Mouse (Mus musculus) limb, embryonic 10.5 days (tissue): Measurements from ENCODE around the gene Upk2. TPM values are rescaled to one million over a fixed set of nuclear protein-coding genes. Genes with fewer than 3 reads are reported as not detected.
"Not testable (repeated sequence)": the region's sequence is repeated elsewhere in the genome, so short reads cannot be mapped to it uniquely, and the experiment has no call there.

Experiments
- DNase-seq: peaks from one replicate; pipeline ENCODE4 v3.0.0-alpha.2; 2017; ENCODE audit warnings: low spot score
- H3K27ac ChIP-seq: fragments of 300-500 bp; sonication (generic); 2 replicates; pipeline ENCODE4 v1.5.1; 2016; ENCODE audit warnings: mild to moderate bottlenecking
- H3K27me3 ChIP-seq: fragments of 300-500 bp; sonication (generic); 2 replicates; pipeline ENCODE4 v1.6.1; 2016; ENCODE audit warnings: low read depth, mild to moderate bottlenecking; ENCODE audit not compliant: poor library complexity, severe bottlenecking
- H3K36me3 ChIP-seq: fragments of 300-500 bp; sonication (generic); 2 replicates; pipeline ENCODE4 v1.6.1; 2016; ENCODE audit warnings: mild to moderate bottlenecking, moderate library complexity
- H3K4me1 ChIP-seq: fragments of 300-500 bp; sonication (generic); 2 replicates; pipeline ENCODE4 v1.6.1; 2016
- H3K4me3 ChIP-seq: fragments of 300-500 bp; sonication (generic); 2 replicates; pipeline ENCODE4 v1.5.1; 2016; ENCODE audit warnings: mild to moderate bottlenecking, moderate library complexity
- H3K9me3 ChIP-seq: fragments of 300-500 bp; sonication (generic); replicated peaks from 2 replicates; pipeline ENCODE4 v1.6.1; 2016; ENCODE audit warnings: mild to moderate bottlenecking
- WGBS: fragments of 180-500 bp; shearing (Covaris S2); methylation state at CpG from one replicate; pipeline ENCODE4 v1.1.7; 2016; 5-methylcytosine and 5-hydroxymethylcytosine counted together
- polyA plus RNA-seq: library from polyadenylated mRNA; unstranded; fragments of >200 nt; fragmentation: Nextera tagmentation; extraction: Ambion mirVana; gene quantifications from 2 replicates; pipeline ENCODE4 v1.2.1, GENCODE M21; 2016

Upk2 gene
- polyA plus RNA-seq, 1 experiment from 2014 or later, result not detected

DNA sequence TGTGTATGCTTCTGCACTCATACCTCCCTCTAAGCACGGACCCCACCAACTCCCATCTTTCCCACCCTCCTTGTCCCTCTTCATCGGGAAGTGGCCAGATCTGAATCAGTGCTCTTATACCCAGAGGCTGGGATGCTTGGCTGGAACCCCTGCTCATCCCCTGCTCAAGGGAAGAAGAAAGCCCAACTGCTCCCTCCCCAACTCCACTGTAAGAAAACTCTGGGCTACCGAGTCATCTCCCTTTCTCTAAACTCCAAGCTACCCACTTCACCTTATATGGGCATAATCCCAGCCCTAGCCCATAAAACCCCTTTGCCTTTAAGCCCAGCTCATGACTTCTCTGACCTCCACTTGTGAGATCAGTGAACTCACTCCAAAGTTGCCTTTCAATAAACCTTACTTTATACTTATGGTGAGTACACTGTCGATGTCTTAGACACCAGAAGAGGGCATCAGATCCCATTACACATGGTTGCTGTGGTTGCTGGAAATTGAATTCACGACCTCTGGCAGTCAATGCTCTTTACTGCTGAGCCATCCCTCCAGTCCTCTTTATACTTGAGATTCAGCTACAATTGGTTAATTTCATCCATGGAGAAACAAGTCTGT, 22.1 kb downstream of the Upk2 start:
- no peaks in the 10 kb centered on the region for H3K27me3 ChIP-seq
- H3K4me1 ChIP-seq, result peaks cover 8% of the 10 kb centered on the region
- no peak for DNase-seq
- no peak overlapping the region for H3K4me3 ChIP-seq
- WGBS, result 57% methylated on average over 5 of the region's 5 CpGs
- no peaks in the 10 kb centered on the region for H3K36me3 ChIP-seq
- no peak overlapping the region for H3K27ac ChIP-seq
- H3K9me3 ChIP-seq, result no peaks in the 10 kb centered on the region

DNA sequence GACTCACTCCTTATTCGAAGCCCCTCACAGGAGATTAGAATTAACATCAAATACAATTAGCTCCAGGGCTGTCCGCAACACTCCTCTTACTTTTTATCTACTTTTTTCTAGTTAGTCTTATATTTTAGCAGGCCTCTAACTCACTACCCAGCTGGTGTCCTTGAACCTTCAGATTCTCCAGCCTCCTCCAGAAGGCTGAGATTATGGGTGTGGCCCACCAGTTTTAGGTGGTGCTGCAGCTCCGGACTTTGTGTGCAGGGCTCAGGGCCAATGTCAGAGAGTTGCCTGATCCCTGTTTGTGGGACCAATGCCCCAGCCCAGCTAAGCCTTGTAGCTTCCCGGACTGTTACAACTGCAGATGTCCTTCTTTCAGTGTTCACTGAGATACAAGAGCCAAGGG, 31.2 kb downstream of the Upk2 start:
- no peak for DNase-seq
- 91% methylated on average over 4 of the region's 4 CpGs for WGBS
- H3K4me3 ChIP-seq, result no peak overlapping the region

DNA sequence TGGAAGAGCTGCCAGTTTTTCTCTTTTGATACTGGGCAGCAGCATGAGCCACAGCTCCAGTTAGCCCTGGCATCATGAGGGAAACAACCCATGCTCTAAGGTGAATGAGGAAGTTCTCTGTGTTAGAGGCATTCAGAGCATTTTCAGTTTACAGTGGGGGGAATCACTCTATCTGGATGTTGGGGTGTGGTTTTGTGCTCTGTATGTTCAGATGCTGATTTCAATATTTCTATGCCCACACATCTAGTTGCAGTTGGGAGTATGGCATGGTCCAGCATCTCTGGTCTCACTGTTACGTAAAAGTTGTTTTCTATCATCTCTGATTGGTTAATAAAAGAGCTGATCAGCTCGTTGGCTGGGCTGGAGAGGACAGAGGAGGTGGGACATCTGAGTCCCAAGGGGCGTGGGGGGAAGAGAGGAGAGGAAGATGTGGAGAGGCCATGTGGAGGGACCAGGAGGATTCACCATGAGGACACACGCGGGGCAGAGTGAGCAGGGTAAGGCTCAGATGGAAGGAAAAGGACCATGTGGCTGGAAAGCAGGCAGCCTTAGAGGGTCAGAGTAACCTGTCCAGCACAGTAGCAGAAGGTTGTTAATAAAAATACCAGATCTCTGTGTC, 34.4 kb downstream of the Upk2 start:
- H3K4me3 ChIP-seq, result no peak overlapping the region
- H3K27ac ChIP-seq, result no peak overlapping the region
- peaks cover 12% of the 10 kb centered on the region for H3K36me3 ChIP-seq
- H3K4me1 ChIP-seq, result peaks cover 7% of the 10 kb centered on the region
- H3K9me3 ChIP-seq, result no peaks in the 10 kb centered on the region
- no peaks in the 10 kb centered on the region for H3K27me3 ChIP-seq
- no peak for DNase-seq
- WGBS, result 83% methylated on average over 5 of the region's 5 CpGs

More for the DNA sequence above, 31.2 kb downstream of the Upk2 start:
- H3K27me3 ChIP-seq, result no peaks in the 10 kb centered on the region
- H3K4me1 ChIP-seq, result no peaks in the 10 kb centered on the region
- no peak overlapping the region for H3K27ac ChIP-seq
- H3K9me3 ChIP-seq, result no peaks in the 10 kb centered on the region
- no peaks in the 10 kb centered on the region for H3K36me3 ChIP-seq

DNA sequence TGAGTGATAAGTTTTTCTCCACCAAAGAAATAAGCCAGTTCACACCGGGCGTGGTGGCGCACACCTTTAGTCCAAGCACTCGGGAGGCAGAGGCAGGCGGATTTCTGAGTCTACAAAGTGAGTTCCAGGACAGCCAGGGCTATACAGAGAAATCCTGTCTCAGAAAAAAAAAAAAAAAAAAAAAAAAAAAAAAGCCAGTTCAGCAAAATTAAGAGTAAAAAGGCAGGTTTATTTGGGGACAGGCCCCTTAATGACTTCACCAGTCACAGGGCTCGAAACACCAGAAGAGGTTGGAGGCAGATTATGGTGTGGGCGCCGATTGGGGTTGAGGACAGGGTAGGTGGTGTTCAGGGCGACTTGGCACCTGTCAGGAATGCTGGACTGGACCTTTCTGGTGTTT, 35.0 kb downstream of the Upk2 start:
- not testable (repeated sequence) for H3K4me1 ChIP-seq, H3K9me3 ChIP-seq, H3K27ac ChIP-seq, DNase-seq, H3K4me3 ChIP-seq, H3K27me3 ChIP-seq
- peaks cover 16% of the 10 kb centered on the region for H3K36me3 ChIP-seq
- WGBS, result 93% methylated on average over 9 of the region's 9 CpGs

GRCm38 (mm10) chr9:44418519-44419385, 36.0 kb downstream of the Upk2 start, which contains the start of gene Ccdc84:
TSS of gene Ccdc84 (minus strand) at chr9:44418569.
- peaks cover 7% of the 10 kb centered on the region for H3K4me1 ChIP-seq
- 84% methylated on average over 14 of the region's 14 CpGs for WGBS
- no peaks in the 10 kb centered on the region for H3K9me3 ChIP-seq
- H3K36me3 ChIP-seq, result peaks cover 26% of the 10 kb centered on the region
- no peak for DNase-seq
- H3K4me3 ChIP-seq, result peak within 1 kb of the TSS; percentile 77
- no peaks in the 10 kb centered on the region for H3K27me3 ChIP-seq
- H3K27ac ChIP-seq, result peak within 1 kb of the TSS; percentile 89

DNA sequence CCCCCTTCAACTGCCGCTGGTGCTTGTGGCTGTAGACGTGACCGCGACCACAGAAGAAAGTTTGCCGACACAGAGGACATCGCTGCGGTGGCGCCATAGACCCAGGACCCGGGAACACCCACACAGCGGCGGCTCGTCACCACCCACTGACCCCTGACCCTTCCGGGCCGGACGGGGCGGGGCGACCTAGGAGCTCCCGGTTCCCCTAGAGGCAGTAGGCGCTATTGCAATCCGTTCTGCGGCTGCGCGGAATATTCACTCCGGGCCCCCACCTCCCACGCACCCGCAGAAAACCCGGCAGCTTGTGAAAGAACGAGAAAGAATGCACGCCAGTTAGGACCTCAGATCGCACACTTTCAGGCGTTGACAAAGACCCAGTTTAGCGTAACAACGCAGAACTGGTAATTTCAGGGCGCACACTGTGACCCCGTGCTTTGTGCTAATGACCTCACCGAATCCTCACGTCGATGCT, 36.8 kb downstream of the Upk2 start:
- Histone ChIP-seq H3K27ac (peak overlapping the region; percentile 89), H3K36me3 (peaks cover 34% of the 10 kb centered on the region), H3K9me3 (no peaks in the 10 kb centered on the region), H3K4me3 (peak overlapping the region; percentile 77), H3K4me1 (peaks cover 7% of the 10 kb centered on the region), H3K27me3 (no peaks in the 10 kb centered on the region)
- DNase-seq, result peak; percentile 97
- WGBS, result under 1% methylated on average over 38 of the region's 38 CpGs

- Histone ChIP-seq H3K27ac (peak overlapping the region; percentile 89), H3K4me3 (peak overlapping the region; percentile 77), H3K36me3 (peaks cover 40% of the 10 kb centered on the region), H3K4me1 (peaks cover 7% of the 10 kb centered on the region), H3K9me3 (no peaks in the 10 kb centered on the region), H3K27me3 (no peaks in the 10 kb centered on the region)
- no peak for DNase-seq
- WGBS, result 9% methylated on average over 26 of the region's 26 CpGs
Observed at GRCm38 (mm10) chr9:44417156-44417891, 37.5 kb downstream of the Upk2 start.

DNA sequence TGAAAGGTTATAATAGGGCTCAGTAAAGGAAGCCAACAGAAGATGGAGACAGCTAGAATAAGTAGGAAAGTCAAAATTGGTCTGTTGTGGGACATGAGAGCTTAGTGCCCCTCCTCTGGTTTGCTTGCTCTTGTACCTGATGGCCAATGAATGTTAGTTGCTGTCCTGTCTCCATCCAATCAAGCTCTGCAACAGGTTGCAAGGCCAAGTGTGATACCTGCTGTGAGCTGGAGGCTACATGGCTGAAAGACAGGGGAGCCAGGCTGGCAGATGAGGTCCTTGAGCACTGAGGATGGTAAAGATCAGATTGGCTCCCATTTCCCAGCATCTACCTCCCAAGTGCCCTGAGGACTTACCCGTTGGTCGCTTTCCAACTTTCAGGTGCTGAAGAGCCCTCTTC, 42.0 kb downstream of the Upk2 start:
- H3K4me3 ChIP-seq, result no peak overlapping the region
- DNase-seq, result no peak
- H3K27me3 ChIP-seq, result no peaks in the 10 kb centered on the region
- H3K36me3 ChIP-seq, result peaks cover 81% of the 10 kb centered on the region
- no peaks in the 10 kb centered on the region for H3K9me3 ChIP-seq
- WGBS, result 85% methylated on average over 2 of the region's 2 CpGs
- no peak overlapping the region for H3K27ac ChIP-seq
- H3K4me1 ChIP-seq, result peaks cover 12% of the 10 kb centered on the region

GRCm38 (mm10) chr9:44412306-44412705, 42.5 kb downstream of the Upk2 start:
- no peak for DNase-seq
- H3K36me3 ChIP-seq, result peaks cover 81% of the 10 kb centered on the region
- H3K27me3 ChIP-seq, result no peaks in the 10 kb centered on the region
- H3K9me3 ChIP-seq, result no peaks in the 10 kb centered on the region
- no peak overlapping the region for H3K4me3 ChIP-seq
- no peak overlapping the region for H3K27ac ChIP-seq
- H3K4me1 ChIP-seq, result peaks cover 9% of the 10 kb centered on the region
- WGBS, result 84% methylated on average over 4 of the region's 4 CpGs

- Histone ChIP-seq H3K4me3 (no peak overlapping the region), H3K27ac (no peak overlapping the region), H3K27me3 (no peaks in the 10 kb centered on the region), H3K4me1 (peaks cover 5% of the 10 kb centered on the region; the same call in 1 of the 2 replicates), H3K9me3 (no peaks in the 10 kb centered on the region), H3K36me3 (peaks cover 81% of the 10 kb centered on the region)
- no peak for DNase-seq
- WGBS, result 77% methylated on average over 1 of the region's 1 CpGs
Observed at GRCm38 (mm10) chr9:44411601-44412130, 43.1 kb downstream of the Upk2 start.

- no peaks in the 10 kb centered on the region for H3K9me3 ChIP-seq
- H3K27me3 ChIP-seq, result no peaks in the 10 kb centered on the region
- peaks cover 10% of the 10 kb centered on the region for H3K4me1 ChIP-seq
- 85% methylated on average over 2 of the region's 2 CpGs for WGBS
- H3K36me3 ChIP-seq, result peaks cover 73% of the 10 kb centered on the region
- H3K27ac ChIP-seq, result no peak overlapping the region
- H3K4me3 ChIP-seq, result no peak overlapping the region
- no peak for DNase-seq
Observed at GRCm38 (mm10) chr9:44410647-44411336, 44.0 kb downstream of the Upk2 start.

DNA sequence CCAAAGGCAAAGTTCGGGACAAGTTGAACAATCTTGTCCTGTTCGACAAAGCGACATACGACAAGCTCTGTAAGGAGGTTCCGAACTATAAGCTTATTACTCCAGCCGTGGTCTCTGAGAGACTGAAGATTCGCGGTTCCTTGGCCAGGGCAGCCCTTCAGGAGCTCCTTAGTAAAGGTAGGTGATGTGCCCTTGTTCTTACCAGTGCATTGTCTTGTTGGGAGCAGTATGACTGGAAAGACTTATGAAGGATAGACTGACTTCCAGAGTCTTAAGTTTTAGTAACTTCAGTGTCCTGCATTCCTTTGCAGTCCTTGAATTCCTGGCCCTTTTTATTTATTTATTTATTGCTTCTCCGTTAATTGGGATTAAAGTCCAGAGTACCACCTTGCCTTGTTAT, 46.1 kb downstream of the Upk2 start:
- 0 out of 2 replicates have a peak overlapping the region, but pooled peaks have one; percentile 94 for H3K27ac ChIP-seq
- 80% methylated on average over 9 of the region's 9 CpGs for WGBS
- H3K36me3 ChIP-seq, result peaks cover 74% of the 10 kb centered on the region
- DNase-seq, H3K9me3 ChIP-seq, H3K4me1 ChIP-seq, H3K27me3 ChIP-seq: not testable (repeated sequence)
- peak overlapping the region; percentile 93 for H3K4me3 ChIP-seq
